Mouse (Mus musculus): ENCODE measurements around the gene Tdo2. TPM values are rescaled to one million over a fixed set of nuclear protein-coding genes. Genes with fewer than 3 reads are reported as not detected.

Gene Tdo2
- total RNA-seq (2021), result not detected
- polyA plus RNA-seq (2012; rRNA removed), result 0.32 TPM in 1 of 2 replicates, not detected in the other
- long read RNA-seq, result 0 reads

- Histone ChIP-seq H3K4me1 (ENCODE audit: control insufficient read depth, insufficient read depth, low read length) (no peaks in the 10 kb centered on the region), H3K27me3 (ENCODE audit: control insufficient read depth, insufficient read depth, low read length) (no peaks in the 10 kb centered on the region), H3K9ac (ENCODE audit: low read depth, low read length) (no peak within 1 kb of the TSS), H3K27ac (no peak within 1 kb of the TSS), H3K79me2 (replicated peaks; ENCODE audit: control insufficient read depth, insufficient read depth, low read length) (no peaks in the 10 kb centered on the region), H3K4me3 (no peak within 1 kb of the TSS), H3K36me3 (ENCODE audit: control insufficient read depth, insufficient read depth, low read length) (no peaks in the 10 kb centered on the region)
- DNase-seq, result no peak
- intact Hi-C loops (cut with DNase I), result no loop called here
- no peak for TF ChIP-seq CTCF (IDR thresholded peaks at IDR 0.05)
- TF ChIP-seq EP300 (IDR thresholded peaks at IDR 0.05; ENCODE audit: insufficient read depth, low read depth, low read length), result no peak
- TF ChIP-seq POLR2A (IDR thresholded peaks at IDR 0.05; ENCODE audit: insufficient read depth, low read depth, low read length), result no peak
Observed at GRCm38 (mm10) chr3:81976102-81976501, at the start of gene Tdo2. Gene Tdo2 (minus strand): TSS chr3:81976202.

- H3K27me3 ChIP-seq (ENCODE audit: control insufficient read depth, insufficient read depth, low read length), result no peaks in the 10 kb centered on the region
- no peaks in the 10 kb centered on the region for H3K79me2 ChIP-seq (replicated peaks; ENCODE audit: control insufficient read depth, insufficient read depth, low read length)
- no peak overlapping the region for H3K27ac ChIP-seq
- WGBS, result 51% methylated on average over 3 of the region's 3 CpGs
- no peak for TF ChIP-seq EP300 (IDR thresholded peaks at IDR 0.05; ENCODE audit: insufficient read depth, low read depth, low read length)
- no peak for TF ChIP-seq POLR2A (IDR thresholded peaks at IDR 0.05; ENCODE audit: insufficient read depth, low read depth, low read length)
- TF ChIP-seq CTCF (IDR thresholded peaks at IDR 0.05), result no peak
- intact Hi-C loops (cut with DNase I), result no loop called here
- no peak overlapping the region for H3K9ac ChIP-seq (ENCODE audit: low read depth, low read length)
- no peaks in the 10 kb centered on the region for H3K4me1 ChIP-seq (ENCODE audit: control insufficient read depth, insufficient read depth, low read length)
- no peaks in the 10 kb centered on the region for H3K36me3 ChIP-seq (ENCODE audit: control insufficient read depth, insufficient read depth, low read length)
- H3K4me3 ChIP-seq, result no peak overlapping the region
- DNase-seq, result no peak
Observed at GRCm38 (mm10) chr3:82023065-82023464, 47.1 kb upstream of the Tdo2 start.

- Histone ChIP-seq H3K4me1 (ENCODE audit: control insufficient read depth, insufficient read depth, low read length) (no peaks in the 10 kb centered on the region), H3K27ac (no peak overlapping the region), H3K9ac (ENCODE audit: low read depth, low read length) (no peak overlapping the region), H3K4me3 (no peak overlapping the region), H3K36me3 (ENCODE audit: control insufficient read depth, insufficient read depth, low read length) (no peaks in the 10 kb centered on the region), H3K27me3 (ENCODE audit: control insufficient read depth, insufficient read depth, low read length) (no peaks in the 10 kb centered on the region), H3K79me2 (replicated peaks; ENCODE audit: control insufficient read depth, insufficient read depth, low read length) (no peaks in the 10 kb centered on the region)
- TF ChIP-seq POLR2A (IDR thresholded peaks at IDR 0.05; ENCODE audit: insufficient read depth, low read depth, low read length), result no peak
- no peak for TF ChIP-seq EP300 (IDR thresholded peaks at IDR 0.05; ENCODE audit: insufficient read depth, low read depth, low read length)
- no peak for TF ChIP-seq CTCF (IDR thresholded peaks at IDR 0.05)
- intact Hi-C loops (cut with DNase I), result no loop called here
- no peak for DNase-seq
- WGBS, result 79% methylated on average over 8 of the region's 8 CpGs
Observed at GRCm38 (mm10) chr3:82022421-82022920, 46.5 kb upstream of the Tdo2 start.

GRCm38 (mm10) chr3:82014148-82014703, 38.2 kb upstream of the Tdo2 start:
- WGBS, result 68% methylated on average over 7 of the region's 7 CpGs
- DNase-seq, result no peak
- no peaks in the 10 kb centered on the region for H3K27me3 ChIP-seq (ENCODE audit: control insufficient read depth, insufficient read depth, low read length)
- H3K36me3 ChIP-seq (ENCODE audit: control insufficient read depth, insufficient read depth, low read length), result no peaks in the 10 kb centered on the region
- no peaks in the 10 kb centered on the region for H3K4me1 ChIP-seq (ENCODE audit: control insufficient read depth, insufficient read depth, low read length)
- H3K79me2 ChIP-seq (replicated peaks; ENCODE audit: control insufficient read depth, insufficient read depth, low read length), result no peaks in the 10 kb centered on the region
- TF ChIP-seq EP300 (IDR thresholded peaks at IDR 0.05; ENCODE audit: insufficient read depth, low read depth, low read length) (no peak), CTCF (IDR thresholded peaks at IDR 0.05) (no peak), POLR2A (IDR thresholded peaks at IDR 0.05; ENCODE audit: insufficient read depth, low read depth, low read length) (no peak)
- intact Hi-C loops (cut with DNase I), result no loop called here
- H3K9ac ChIP-seq (ENCODE audit: low read depth, low read length), result no peak overlapping the region
- no peak overlapping the region for H3K4me3 ChIP-seq
- no peak overlapping the region for H3K27ac ChIP-seq

GRCm38 (mm10) chr3:82007002-82007401, 31.0 kb upstream of the Tdo2 start:
- Histone ChIP-seq H3K79me2 (replicated peaks; ENCODE audit: control insufficient read depth, insufficient read depth, low read length) (no peaks in the 10 kb centered on the region), H3K27ac (no peak overlapping the region), H3K36me3 (ENCODE audit: control insufficient read depth, insufficient read depth, low read length) (no peaks in the 10 kb centered on the region), H3K4me3 (no peak overlapping the region), H3K27me3 (ENCODE audit: control insufficient read depth, insufficient read depth, low read length) (no peaks in the 10 kb centered on the region), H3K4me1 (ENCODE audit: control insufficient read depth, insufficient read depth, low read length) (no peaks in the 10 kb centered on the region), H3K9ac (ENCODE audit: low read depth, low read length) (no peak overlapping the region)
- intact Hi-C loops (cut with DNase I), result no loop called here
- DNase-seq, result no peak
- WGBS, result 93% methylated on average over 1 of the region's 1 CpGs
- TF ChIP-seq EP300 (IDR thresholded peaks at IDR 0.05; ENCODE audit: insufficient read depth, low read depth, low read length), result no peak
- TF ChIP-seq CTCF (IDR thresholded peaks at IDR 0.05), result no peak
- no peak for TF ChIP-seq POLR2A (IDR thresholded peaks at IDR 0.05; ENCODE audit: insufficient read depth, low read depth, low read length)

- 4% methylated on average over 1 of the region's 1 CpGs for WGBS
- no peak for DNase-seq
- no peak overlapping the region for H3K4me3 ChIP-seq
- intact Hi-C loops (cut with DNase I), result loop anchor here (5.0 kb wide), 1 partner anchor 336 kb away; no protein-coding TSS in a partner anchor
- TF ChIP-seq EP300 (IDR thresholded peaks at IDR 0.05; ENCODE audit: insufficient read depth, low read depth, low read length) (no peak), CTCF (IDR thresholded peaks at IDR 0.05) (peak; percentile 88)
- H3K4me1 ChIP-seq (ENCODE audit: control insufficient read depth, insufficient read depth, low read length), result no peaks in the 10 kb centered on the region
- H3K9ac ChIP-seq (ENCODE audit: low read depth, low read length), result no peak overlapping the region
- H3K27ac ChIP-seq, result no peak overlapping the region
- no peaks in the 10 kb centered on the region for H3K79me2 ChIP-seq (replicated peaks; ENCODE audit: control insufficient read depth, insufficient read depth, low read length)
- H3K36me3 ChIP-seq (ENCODE audit: control insufficient read depth, insufficient read depth, low read length), result no peaks in the 10 kb centered on the region
- H3K27me3 ChIP-seq (ENCODE audit: control insufficient read depth, insufficient read depth, low read length), result no peaks in the 10 kb centered on the region
Observed at GRCm38 (mm10) chr3:81995988-81996387, 20.0 kb upstream of the Tdo2 start.
